Mouse (Mus musculus) MEL (cell line): ENCODE measurements around the gene Coro2b. TPM values are rescaled to one million over a fixed set of nuclear protein-coding genes. Genes with fewer than 3 reads are reported as not detected.

ENCODE experiments used
- DNase-seq: peaks from one replicate; pipeline ENCODE4 v3.0.0; 2011; ENCODE audit warnings: low read depth, low spot score
- H3K27ac ChIP-seq: 2 replicates; pipeline ENCODE4 v1.5.1; 2012; ENCODE audit warnings: low read depth, mild to moderate bottlenecking, control low read depth, low read length, moderate library complexity; ENCODE audit not compliant: control insufficient read depth
- H3K27me3 ChIP-seq, 2 experiments: fragments of 150-350 bp in 1 of 2; sonication (generic) in 1 of 2; 2 replicates each; pipeline ENCODE4 v1.6.1; 2012; ENCODE audit warnings: low read length in 2 of 2, mild to moderate bottlenecking in 2 of 2, improper control_type of control experiment in 1 of 2, moderate library complexity in 1 of 2; ENCODE audit not compliant: insufficient read depth in 2 of 2, control insufficient read depth in 1 of 2
- H3K36me3 ChIP-seq, 2 experiments: 2 replicates each; pipeline ENCODE4 v1.6.1; 2012 to 2014; ENCODE audit warnings: low read length in 2 of 2, improper control_type of control experiment in 1 of 2, inconsistent platforms in 1 of 2, mild to moderate bottlenecking in 1 of 2; ENCODE audit not compliant: insufficient read depth in 2 of 2, control insufficient read depth in 1 of 2
- H3K4me1 ChIP-seq, 2 experiments: fragments of 150-350 bp in 1 of 2; sonication (generic) in 1 of 2; 2 replicates each; pipeline ENCODE4 v1.6.1; 2012; ENCODE audit warnings: low read length in 2 of 2, improper control_type of control experiment in 1 of 2, mild to moderate bottlenecking in 1 of 2; ENCODE audit not compliant: insufficient read depth in 2 of 2, control insufficient read depth in 1 of 2
- H3K4me3 ChIP-seq, 2 experiments: fragments of 150-350 bp in 1 of 2; sonication (generic) in 1 of 2; 2 replicates each; pipeline ENCODE4 v1.5.1; 2012; ENCODE audit warnings: low read depth in 2 of 2, low read length in 2 of 2, mild to moderate bottlenecking in 2 of 2, moderate library complexity in 2 of 2, control low read depth in 1 of 2, improper control_type of control experiment in 1 of 2; ENCODE audit not compliant: control insufficient read depth in 1 of 2, insufficient read depth in 1 of 2
- H3K79me2 ChIP-seq: 2 replicates; pipeline ENCODE4 v1.6.1; 2012; ENCODE audit warnings: mild to moderate bottlenecking, low read length, moderate library complexity; ENCODE audit not compliant: control insufficient read depth, poor library complexity, insufficient read depth
- H3K9ac ChIP-seq: 2 replicates; pipeline ENCODE4 v1.6.1; 2012; ENCODE audit warnings: low read depth, mild to moderate bottlenecking, control low read depth, low read length, moderate library complexity; ENCODE audit not compliant: control insufficient read depth, poor library complexity, severe bottlenecking
- H3K9me3 ChIP-seq: fragments of 150-350 bp; sonication (generic); replicated peaks from 2 replicates; pipeline ENCODE4 v1.6.1; 2012; ENCODE audit warnings: mild to moderate bottlenecking, low read length, improper control_type of control experiment, moderate library complexity; ENCODE audit not compliant: insufficient read depth
- BHLHE40 ChIP-seq: IDR thresholded peaks from 2 replicates; pipeline ENCODE4 v1.6.1; 2012; ENCODE audit warnings: low read depth, mild to moderate bottlenecking, inconsistent platforms, low read length, improper control_type of control experiment, borderline replicate concordance
- CHD1 ChIP-seq: IDR thresholded peaks from 2 replicates; pipeline ENCODE4 v1.6.1; 2012; ENCODE audit warnings: low read depth, mild to moderate bottlenecking, inconsistent platforms, low read length, improper control_type of control experiment
- CTCF ChIP-seq, 3 experiments: IDR thresholded peaks in 2 of 3; conservative IDR thresholded peaks in 1 of 3; 2 replicates each; pipeline ENCODE4 v1.5.1; 2011 to 2012; ENCODE audit warnings: low read length in 3 of 3, low read depth in 2 of 3, mild to moderate bottlenecking in 2 of 3, improper control_type of control experiment in 1 of 3, inconsistent platforms in 1 of 3, mixed read lengths in 1 of 3, moderate library complexity in 1 of 3; ENCODE audit not compliant: control insufficient read depth in 1 of 3, insufficient read depth in 1 of 3, poor library complexity in 1 of 3, severe bottlenecking in 1 of 3
- GABPA ChIP-seq: IDR thresholded peaks from 2 replicates; pipeline ENCODE4 v1.6.1; 2012; ENCODE audit warnings: low read depth, mild to moderate bottlenecking, inconsistent platforms, low read length, improper control_type of control experiment, moderate library complexity
- MAFK ChIP-seq: IDR thresholded peaks from 2 replicates; pipeline ENCODE4 v1.6.1; 2011; ENCODE audit warnings: low read depth, mild to moderate bottlenecking, low read length, improper control_type of control experiment, borderline replicate concordance
- MAZ ChIP-seq: IDR thresholded peaks from 2 replicates; pipeline ENCODE4 v1.6.1; 2012; ENCODE audit warnings: low read depth, mild to moderate bottlenecking, inconsistent platforms, low read length, improper control_type of control experiment
- MEF2A ChIP-seq: IDR thresholded peaks from 2 replicates; pipeline ENCODE4 v1.6.1; 2014; ENCODE audit warnings: low read depth, mild to moderate bottlenecking, inconsistent platforms, low read length, improper control_type of control experiment; ENCODE audit not compliant: poor library complexity, insufficient replicate concordance, severe bottlenecking; ENCODE audit errors: extremely low read depth
- MXI1 ChIP-seq: IDR thresholded peaks from 2 replicates; pipeline ENCODE4 v1.6.1; 2011; ENCODE audit warnings: mild to moderate bottlenecking, low read depth, low read length, improper control_type of control experiment
- MYB ChIP-seq: IDR thresholded peaks from 2 replicates; pipeline ENCODE4 v1.6.1; 2011; ENCODE audit warnings: mild to moderate bottlenecking, low read depth, low read length, improper control_type of control experiment
- MYC ChIP-seq: IDR thresholded peaks from 2 replicates; pipeline ENCODE4 v1.6.1; 2011; ENCODE audit warnings: low read depth, mild to moderate bottlenecking, low read length, improper control_type of control experiment, moderate library complexity
- NELFE ChIP-seq: IDR thresholded peaks from 2 replicates; pipeline ENCODE4 v1.6.1; 2011; ENCODE audit warnings: low read depth, low read length, improper control_type of control experiment
- NRF1 ChIP-seq: IDR thresholded peaks from 2 replicates; pipeline ENCODE4 v1.6.1; 2014; ENCODE audit warnings: low read depth, mild to moderate bottlenecking, inconsistent platforms, low read length, improper control_type of control experiment, moderate library complexity; ENCODE audit not compliant: poor library complexity, insufficient read depth, severe bottlenecking
- POLR2A ChIP-seq, 2 experiments: IDR thresholded peaks; 2 replicates each; pipeline ENCODE4 v1.6.1; 2011 to 2012; ENCODE audit warnings: low read length in 2 of 2, mild to moderate bottlenecking in 2 of 2, control low read depth in 1 of 2, improper control_type of control experiment in 1 of 2, low read depth in 1 of 2, moderate library complexity in 1 of 2; ENCODE audit not compliant: control insufficient read depth in 1 of 2, insufficient read depth in 1 of 2, poor library complexity in 1 of 2
- POLR2AphosphoS2 ChIP-seq: IDR thresholded peaks from 2 replicates; pipeline ENCODE4 v1.6.1; 2011; ENCODE audit warnings: low read length, improper control_type of control experiment
- POLR2AphosphoS5 ChIP-seq: IDR thresholded peaks from 2 replicates; pipeline ENCODE4 v1.6.1; 2012; ENCODE audit warnings: low read depth, borderline replicate concordance, mild to moderate bottlenecking, inconsistent platforms, low read length, moderate library complexity, mixed read lengths
- RAD21 ChIP-seq: IDR thresholded peaks from 2 replicates; pipeline ENCODE4 v1.6.1; 2011; ENCODE audit warnings: mild to moderate bottlenecking, low read depth, low read length, improper control_type of control experiment
- SIN3A ChIP-seq: IDR thresholded peaks from 2 replicates; pipeline ENCODE4 v1.6.1; 2012; ENCODE audit warnings: low read length, improper control_type of control experiment, inconsistent platforms
- SMC3 ChIP-seq: IDR thresholded peaks from 2 replicates; pipeline ENCODE4 v1.6.1; 2011; ENCODE audit warnings: low read depth, low read length, improper control_type of control experiment
- TCF12 ChIP-seq: IDR thresholded peaks from 2 replicates; pipeline ENCODE4 v1.6.1; 2014; ENCODE audit warnings: low read depth, mild to moderate bottlenecking, inconsistent platforms, low read length, improper control_type of control experiment, moderate library complexity
- USF1 ChIP-seq: IDR thresholded peaks from 2 replicates; pipeline ENCODE4 v1.6.1; 2014; ENCODE audit warnings: low read depth, mild to moderate bottlenecking, inconsistent platforms, low read length, improper control_type of control experiment, moderate library complexity
- ZMIZ1 ChIP-seq: IDR thresholded peaks from 2 replicates; pipeline ENCODE4 v1.6.1; 2012; ENCODE audit warnings: low read depth, mild to moderate bottlenecking, inconsistent platforms, low read length, improper control_type of control experiment, moderate library complexity
- ZNF384 ChIP-seq: IDR thresholded peaks from 2 replicates; pipeline ENCODE4 v1.6.1; 2012; ENCODE audit warnings: low read depth, mild to moderate bottlenecking, inconsistent platforms, low read length, improper control_type of control experiment
- polyA plus RNA-seq, 2 experiments: library from polyadenylated mRNA; stranded (reverse) in 1 of 2; unstranded in 1 of 2; fragments of >175 nt in 1 of 2; fragments of >200 nt in 1 of 2; gene quantifications; 2 replicates each; pipeline versions ENCODE4 v1.2.1 to v1.2.4; 2012; ENCODE audit warnings: low replicate concordance in 2 of 2, low read depth in 1 of 2; ENCODE audit not compliant: insufficient read length in 2 of 2, insufficient read depth in 1 of 2, missing spikeins in 1 of 2
- total RNA-seq: library from RNA; depleted of rRNA; stranded (reverse); fragments of 300-350 nt; gene quantifications from 2 replicates; pipeline ENCODE4 v1.2.3, GENCODE M21; 2012

Gene Coro2b
- total and polyA plus RNA-seq, 3 experiments, result not detected

DNA sequence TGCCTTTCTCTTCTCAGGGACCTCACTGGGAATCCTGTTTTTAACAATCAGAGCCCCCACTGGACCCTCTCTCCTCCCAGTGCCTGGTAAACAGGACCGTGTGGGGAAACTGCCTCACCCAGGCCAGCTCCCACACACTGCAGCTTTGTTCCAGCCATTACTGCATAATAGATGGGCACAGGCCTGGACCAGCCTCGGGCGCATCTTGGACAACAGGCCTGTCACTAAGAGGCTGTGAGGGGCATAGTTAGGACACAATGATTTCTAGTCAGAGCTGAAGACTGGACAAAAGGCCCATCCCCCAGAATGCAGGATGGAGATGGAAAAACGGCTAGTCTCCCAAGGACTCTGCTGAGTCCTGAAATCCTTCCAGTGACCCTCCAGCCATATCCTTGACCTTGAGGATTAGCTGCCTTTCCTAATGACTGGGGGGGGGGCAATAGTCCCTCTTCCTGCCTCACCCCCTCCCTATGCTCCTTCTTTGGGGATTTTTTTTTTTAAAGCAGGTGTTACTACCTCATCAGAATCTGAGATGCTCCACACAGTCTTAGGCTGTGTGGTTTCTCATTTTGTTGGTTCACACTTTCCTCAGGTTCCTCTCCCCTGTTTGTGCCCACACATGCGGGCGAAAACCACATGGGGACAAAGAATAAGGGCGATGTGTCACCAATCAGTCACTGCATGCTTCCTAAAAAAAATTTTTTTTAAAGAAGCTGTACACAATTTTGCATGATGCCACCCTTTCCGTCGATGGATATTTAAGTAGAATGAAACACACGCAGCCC is 27.9 kb downstream of the Coro2b start:
- peaks cover 0 to 4% of the 10 kb centered on the region in 2 experiments; a peak in 1 of 4 replicates for H3K4me1 ChIP-seq
- no peak overlapping the region for H3K27ac ChIP-seq
- no peaks in the 10 kb centered on the region for H3K79me2 ChIP-seq
- TF ChIP-seq MXI1 (no peak), RAD21 (no peak), GABPA (no peak), NELFE (no peak), MYC (no peak), USF1 (no peak)
- no peaks in the 10 kb centered on the region for H3K36me3 ChIP-seq
- H3K9ac ChIP-seq, result no peak overlapping the region
- H3K27me3 ChIP-seq, result peaks cover 0 to 3% of the 10 kb centered on the region in 2 experiments; a peak in 3 of 4 replicates
- H3K9me3 ChIP-seq, result no peaks in the 10 kb centered on the region
- no peak for DNase-seq
- no peak overlapping the region for H3K4me3 ChIP-seq

DNA sequence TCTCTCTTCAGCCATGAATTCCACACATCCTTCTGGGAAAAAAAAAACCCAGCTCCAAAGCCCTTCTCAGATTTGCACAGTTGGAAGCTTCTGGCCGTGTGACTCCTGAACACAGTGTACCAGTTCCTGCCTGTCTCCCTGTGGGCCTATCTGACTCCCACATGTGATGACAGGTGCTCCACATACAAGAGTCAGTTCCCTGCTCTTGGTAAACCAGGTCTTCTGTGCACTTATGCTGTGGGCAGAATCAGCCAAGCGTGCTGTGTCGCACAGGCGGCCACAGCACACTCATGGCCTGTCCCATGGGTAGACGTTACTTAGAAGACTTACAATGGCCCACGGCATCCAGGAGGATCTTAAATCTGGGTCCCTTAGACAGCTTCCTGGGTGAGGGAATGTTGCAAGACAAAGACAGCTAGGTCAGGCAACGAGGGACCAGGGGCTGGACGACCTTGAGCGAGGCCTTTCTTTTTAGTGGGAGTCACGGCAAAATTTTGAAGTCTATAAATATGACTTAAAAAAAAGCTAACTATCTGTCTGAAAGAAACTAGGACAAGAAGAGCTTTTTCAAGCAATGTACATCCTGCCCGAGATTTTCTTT is 30.3 kb downstream of the Coro2b start:
- H3K4me3 ChIP-seq, result no peak overlapping the region
- no peaks in the 10 kb centered on the region; a peak in 1 of 4 replicates for H3K36me3 ChIP-seq
- DNase-seq, result no peak
- no peaks in the 10 kb centered on the region for H3K9me3 ChIP-seq
- no peak overlapping the region for H3K9ac ChIP-seq
- TF ChIP-seq CHD1 (no peak), POLR2AphosphoS5 (no peak), POLR2A (IDR thresholded peaks at IDR 0.05; ENCODE audit: control insufficient read depth in 1 of 2, insufficient read depth in 1 of 2, low read depth in 1 of 2, low read length in 2 of 2, poor library complexity in 1 of 2) (no peak), CTCF (IDR thresholded peaks at IDR 0.05 in 2 of 3, conservative IDR thresholded peaks at IDR 0.05 in 1 of 3; ENCODE audit: control insufficient read depth in 1 of 3, insufficient read depth in 1 of 3, low read depth in 2 of 3, low read length in 3 of 3, poor library complexity in 1 of 3, severe bottlenecking in 1 of 3) (no peak), ZMIZ1 (no peak), MEF2A (no peak), RAD21 (no peak)
- TF ChIP-seq, all 39 proteins: peak for 0
- H3K79me2 ChIP-seq, result no peaks in the 10 kb centered on the region
- peaks cover 0 to 3% of the 10 kb centered on the region in 2 experiments; a peak in 3 of 4 replicates for H3K27me3 ChIP-seq
- peaks cover 0 to 10% of the 10 kb centered on the region in 2 experiments; a peak in 2 of 4 replicates for H3K4me1 ChIP-seq
- no peak overlapping the region for H3K27ac ChIP-seq

GRCm38 (mm10) chr9:62504129-62504528 is 32.7 kb downstream of the Coro2b start:
- no peaks in the 10 kb centered on the region for H3K9me3 ChIP-seq
- TF ChIP-seq ZNF384 (no peak), TCF12 (no peak), NRF1 (no peak), MYB (no peak), POLR2AphosphoS2 (no peak), CTCF (IDR thresholded peaks at IDR 0.05 in 2 of 3, conservative IDR thresholded peaks at IDR 0.05 in 1 of 3; ENCODE audit: control insufficient read depth in 1 of 3, insufficient read depth in 1 of 3, low read depth in 2 of 3, low read length in 3 of 3, poor library complexity in 1 of 3, severe bottlenecking in 1 of 3) (no peak), SIN3A (no peak), SMC3 (no peak), MAFK (no peak), NELFE (no peak), MAZ (no peak), BHLHE40 (no peak)
- TF ChIP-seq, all 39 proteins: peak for 0
- no peak overlapping the region for H3K27ac ChIP-seq
- peaks cover 0 to 6% of the 10 kb centered on the region in 2 experiments; a peak in 2 of 4 replicates for H3K4me1 ChIP-seq
- no peaks in the 10 kb centered on the region for H3K79me2 ChIP-seq
- no peak overlapping the region for H3K4me3 ChIP-seq
- H3K9ac ChIP-seq, result no peak overlapping the region
- no peak for DNase-seq
- no peaks in the 10 kb centered on the region; a peak in 2 of 4 replicates for H3K27me3 ChIP-seq
- no peaks in the 10 kb centered on the region; a peak in 1 of 4 replicates for H3K36me3 ChIP-seq
